ENCODE assay signal across 19 mouse cellular contexts in the genomic region with DNA sequence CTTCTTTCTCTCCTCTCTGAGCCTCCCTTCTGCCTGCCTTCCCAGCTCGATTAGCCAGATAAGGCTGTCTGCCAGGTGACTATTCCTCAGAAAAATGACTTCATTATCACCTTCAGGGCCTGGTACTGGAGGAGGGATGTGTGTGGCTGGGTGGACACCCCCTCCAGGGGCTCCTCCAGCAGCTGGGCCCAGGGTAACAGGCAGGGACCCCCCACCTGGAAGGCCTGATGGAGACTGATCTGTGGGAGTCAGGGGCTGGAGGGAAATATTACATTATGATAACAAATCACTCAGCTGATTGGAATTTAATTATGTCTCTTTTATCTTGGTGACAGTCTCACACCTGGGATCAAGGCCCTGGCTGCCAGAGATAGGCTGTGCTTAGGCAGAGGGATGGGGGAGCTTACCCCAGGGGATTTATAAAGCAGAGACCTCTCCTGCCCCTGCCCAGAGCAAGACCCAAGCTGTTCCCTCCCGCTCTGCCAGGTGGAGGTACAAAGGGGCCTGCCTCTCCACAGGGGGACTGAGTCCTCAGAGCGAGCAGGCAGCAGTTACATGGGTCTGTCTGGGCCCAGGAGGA. TPM values are rescaled to one million over a fixed set of nuclear protein-coding genes. Genes with fewer than 3 reads are reported as not detected.
DNase-seq lines count a peak whose midpoint lies in the region; ATAC-seq lines count a peak whose summit lies in the region.
"Had no signal": no experiment of that assay in that cellular context is flagged by ENCODE, and none has a peak within 500 bp of the region (broad histone marks: within the 10 kb centered on the region; RNA-seq: fewer than 3 reads in every experiment).

No protein-coding gene starts in this region.

- H3K9me3 ChIP-seq in intestine, embryonic 16.5 days (ENCODE audit: control insufficient read depth, low read length), result no peaks in the 10 kb centered on the region
- no peaks in the 10 kb centered on the region for H3K9me3 ChIP-seq in intestine, embryonic 15.5 days
- no peaks in the 10 kb centered on the region for H3K9me3 ChIP-seq in embryonic facial prominence, embryonic 15.5 days (replicated peaks)
- no peaks in the 10 kb centered on the region for H3K9me3 ChIP-seq in hindbrain, embryonic 14.5 days (ENCODE audit: control insufficient read depth, low read length)
- H3K9me3 ChIP-seq in midbrain, embryonic 16.5 days (replicated peaks; ENCODE audit: control insufficient read depth, low read length, poor library complexity, severe bottlenecking), result no peaks in the 10 kb centered on the region
- H3K9me3 ChIP-seq in heart, embryonic 10.5 days, result no peaks in the 10 kb centered on the region
- H3K9me3 ChIP-seq: liver, embryonic 13.5 days had no signal

- peak; percentile 40 for DNase-seq in hindbrain, embryonic 14.5 days (ENCODE audit: low spot score)
- no peak for DNase-seq in heart, embryonic 10.5 days (ENCODE audit: low spot score)
- DNase-seq in heart, postnatal 25 days (ENCODE audit: low spot score), result no peak
- DNase-seq: adrenal gland, postnatal 14 days; cerebellum, adult 9-10 months; embryo, embryonic 11 days; heart, adult 2 months; liver, embryonic 13.5 days; thymus, postnatal 36 days had no signal

- no peaks in the 10 kb centered on the region for H3K36me3 ChIP-seq in intestine, embryonic 16.5 days (ENCODE audit: control insufficient read depth, insufficient read depth, low read length)
- H3K36me3 ChIP-seq in intestine, embryonic 15.5 days, result no peaks in the 10 kb centered on the region
- H3K36me3 ChIP-seq in embryonic facial prominence, embryonic 15.5 days, result no peaks in the 10 kb centered on the region
- H3K36me3 ChIP-seq in hindbrain, embryonic 14.5 days (replicated peaks; ENCODE audit: control insufficient read depth, insufficient read depth), result no peaks in the 10 kb centered on the region
- H3K36me3 ChIP-seq in midbrain, embryonic 16.5 days (ENCODE audit: control insufficient read depth, insufficient read depth, low read length), result no peaks in the 10 kb centered on the region
- H3K36me3 ChIP-seq in heart, embryonic 10.5 days, result no peaks in the 10 kb centered on the region
- H3K36me3 ChIP-seq: liver, embryonic 13.5 days had no signal

- peak overlapping the region; percentile 26; the same call in 1 of the 2 replicates for H3K9ac ChIP-seq in intestine, embryonic 16.5 days (ENCODE audit: low read depth, low read length)
- H3K9ac ChIP-seq in intestine, embryonic 15.5 days, result no peak overlapping the region
- no peak overlapping the region for H3K9ac ChIP-seq in embryonic facial prominence, embryonic 15.5 days
- H3K9ac ChIP-seq in hindbrain, embryonic 14.5 days, result no peak overlapping the region
- 0 out of 2 replicates have a peak overlapping the region, but pooled peaks have one; percentile 6 for H3K9ac ChIP-seq in midbrain, embryonic 16.5 days (ENCODE audit: low read depth, low read length)
- H3K9ac ChIP-seq: liver, embryonic 13.5 days had no signal

- no peak overlapping the region for H3K27ac ChIP-seq in intestine, embryonic 16.5 days (ENCODE audit: low read length)
- no peak overlapping the region for H3K27ac ChIP-seq in intestine, embryonic 15.5 days
- peak overlapping the region; percentile 28; the same call in 1 of the 2 replicates for H3K27ac ChIP-seq in embryonic facial prominence, embryonic 15.5 days (replicated peaks)
- peak overlapping the region; percentile 66 for H3K27ac ChIP-seq in hindbrain, embryonic 14.5 days
- H3K27ac ChIP-seq in midbrain, embryonic 16.5 days (ENCODE audit: low read length), result 0 out of 2 replicates have a peak overlapping the region, but pooled peaks have one; percentile 42
- no peak overlapping the region; the same call in 1 of the 2 replicates for H3K27ac ChIP-seq in heart, embryonic 10.5 days
- H3K27ac ChIP-seq: gastrocnemius, adult 2 months; heart, adult 2 months; kidney, postnatal 0 days; layer of hippocampus, adult 2 months; liver, embryonic 13.5 days had no signal

- no peak; the same call in 1 of the 2 replicates for ATAC-seq in intestine, embryonic 16.5 days
- ATAC-seq in intestine, embryonic 15.5 days, result no peak
- ATAC-seq in embryonic facial prominence, embryonic 15.5 days (ENCODE audit: insufficient number of reproducible peaks, low FRiP score, low TSS enrichment, low read depth), result no peak
- peak; percentile 76; the same call in 1 of the 2 replicates for ATAC-seq in hindbrain, embryonic 14.5 days (ENCODE audit: low FRiP score)
- ATAC-seq in midbrain, embryonic 16.5 days, result no peak
- ATAC-seq in activated CD4-positive, CD25-positive, alpha-beta regulatory T cell, adult 4 months, result no peak
- ATAC-seq: intestine, postnatal 0 days; lung, postnatal 0 days had no signal

- WGBS in intestine, embryonic 16.5 days, result 54% methylated on average over 3 of the region's 3 CpGs
- 45% methylated on average over 3 of the region's 3 CpGs for WGBS in intestine, embryonic 15.5 days
- 49% methylated on average over 3 of the region's 3 CpGs for WGBS in embryonic facial prominence, embryonic 15.5 days
- WGBS in hindbrain, embryonic 14.5 days, result 26% methylated on average over 3 of the region's 3 CpGs
- 22% methylated on average over 3 of the region's 3 CpGs for WGBS in midbrain, embryonic 16.5 days
- 26% methylated on average over 3 of the region's 3 CpGs for WGBS in heart, embryonic 10.5 days

- H3K4me1 ChIP-seq in intestine, embryonic 16.5 days (ENCODE audit: control insufficient read depth, insufficient read depth, low read length), result peaks cover 10% of the 10 kb centered on the region
- peaks cover 12% of the 10 kb centered on the region; the same call in 1 of the 2 replicates for H3K4me1 ChIP-seq in intestine, embryonic 15.5 days (replicated peaks)
- peaks cover 37% of the 10 kb centered on the region for H3K4me1 ChIP-seq in embryonic facial prominence, embryonic 15.5 days
- H3K4me1 ChIP-seq in hindbrain, embryonic 14.5 days (replicated peaks; ENCODE audit: control insufficient read depth, insufficient read depth, low read length), result 0 out of 2 replicates have a peak, but pooled peaks cover 9% of the 10 kb centered on the region
- H3K4me1 ChIP-seq in midbrain, embryonic 16.5 days (ENCODE audit: control insufficient read depth, insufficient read depth, low read length), result peaks cover 9% of the 10 kb centered on the region
- peaks cover 55% of the 10 kb centered on the region for H3K4me1 ChIP-seq in heart, embryonic 10.5 days

- no peak overlapping the region for H3K4me3 ChIP-seq in intestine, embryonic 16.5 days (ENCODE audit: low read length)
- no peak overlapping the region for H3K4me3 ChIP-seq in intestine, embryonic 15.5 days (replicated peaks)
- H3K4me3 ChIP-seq in embryonic facial prominence, embryonic 15.5 days (replicated peaks), result no peak overlapping the region
- H3K4me3 ChIP-seq in hindbrain, embryonic 14.5 days (replicated peaks; ENCODE audit: low read length), result no peak overlapping the region
- no peak overlapping the region for H3K4me3 ChIP-seq in midbrain, embryonic 16.5 days (ENCODE audit: low read depth, low read length)
- no peak overlapping the region for H3K4me3 ChIP-seq in heart, embryonic 10.5 days
- H3K4me3 ChIP-seq: gastrocnemius, adult 2 months; heart, adult 2 months; layer of hippocampus, adult 2 months; liver, embryonic 13.5 days had no signal

- H3K27me3 ChIP-seq in intestine, embryonic 16.5 days (replicated peaks; ENCODE audit: control insufficient read depth, insufficient read depth, low read length), result no peaks in the 10 kb centered on the region
- no peaks in the 10 kb centered on the region for H3K27me3 ChIP-seq in intestine, embryonic 15.5 days (replicated peaks)
- H3K27me3 ChIP-seq in embryonic facial prominence, embryonic 15.5 days, result no peaks in the 10 kb centered on the region
- H3K27me3 ChIP-seq in hindbrain, embryonic 14.5 days (ENCODE audit: control insufficient read depth, insufficient read depth, low read length), result no peaks in the 10 kb centered on the region
- no peaks in the 10 kb centered on the region for H3K27me3 ChIP-seq in midbrain, embryonic 16.5 days (ENCODE audit: control insufficient read depth, insufficient read depth, low read depth, low read length)
- peaks cover 61% of the 10 kb centered on the region for H3K27me3 ChIP-seq in heart, embryonic 10.5 days (ENCODE audit: insufficient read depth, poor library complexity, severe bottlenecking)

- intact Hi-C loops in heart, postnatal 25 days (cut with DNase I), result no loop called here

- no peak overlapping the region for H3K4me2 ChIP-seq in intestine, embryonic 16.5 days (ENCODE audit: low read depth, low read length)
- H3K4me2 ChIP-seq in intestine, embryonic 15.5 days (replicated peaks), result no peak overlapping the region
- H3K4me2 ChIP-seq in embryonic facial prominence, embryonic 15.5 days (replicated peaks), result no peak overlapping the region
- no peak overlapping the region for H3K4me2 ChIP-seq in hindbrain, embryonic 14.5 days (replicated peaks)
- H3K4me2 ChIP-seq in midbrain, embryonic 16.5 days (ENCODE audit: low read length), result no peak overlapping the region
- H3K4me2 ChIP-seq: liver, embryonic 13.5 days had no signal

RNA-seq across cellular contexts. Expression of a gene that starts 35.2 kb away (rescaled TPM):
- 9.9 and 11.4 TPM in 2 replicates for polyA plus RNA-seq in intestine, embryonic 16.5 days (2015; fragmentation: Nextera tagmentation; extraction: Ambion mirVana)
- 11.7 and 12.5 TPM in 2 replicates for polyA plus RNA-seq in intestine, embryonic 15.5 days (2015; fragmentation: Nextera tagmentation; extraction: Ambion mirVana)
- 18.7 and 22.4 TPM in 2 replicates for polyA plus RNA-seq in embryonic facial prominence, embryonic 15.5 days (2015; fragmentation: Nextera tagmentation; extraction: Ambion mirVana)
- 2.4 and 2.7 TPM in 2 replicates for polyA plus RNA-seq in hindbrain, embryonic 14.5 days (2014; fragmentation: Nextera tagmentation; extraction: Ambion mirVana)
- polyA plus RNA-seq in midbrain, embryonic 16.5 days (2015; fragmentation: Nextera tagmentation; extraction: Ambion mirVana), result 2.5 and 2.8 TPM in 2 replicates
- 6.4 and 8.0 TPM in 2 replicates for polyA plus RNA-seq in heart, embryonic 10.5 days (2016; fragmentation: Nextera tagmentation; extraction: Ambion mirVana)
- 10 to 100 TPM in 1 of 2 experiments, 1 to 10 TPM in 1; 7.7 to 11.7 TPM for polyA plus RNA-seq in activated CD4-positive, CD25-positive, alpha-beta regulatory T cell, adult 4 months (2017; shearing (Covaris generic))
- total RNA-seq in heart, postnatal 25 days (2021), result 10 to 100 TPM; 41.5 to 45.9 TPM

Comparison
In these comparisons a context has a peak if more than half of its experiments do, and no peak if none do; other contexts are left out.
1. H3K9ac ChIP-seq: peak in intestine, embryonic 16.5 days (single experiment) and midbrain, embryonic 16.5 days (single experiment); none in intestine, embryonic 15.5 days (single experiment), embryonic facial prominence, embryonic 15.5 days (single experiment) and hindbrain, embryonic 14.5 days (single experiment).
2. H3K27ac ChIP-seq: peak in embryonic facial prominence, embryonic 15.5 days (single experiment), hindbrain, embryonic 14.5 days (single experiment) and midbrain, embryonic 16.5 days (single experiment); none in intestine, embryonic 16.5 days (single experiment), intestine, embryonic 15.5 days (single experiment) and heart, embryonic 10.5 days (single experiment).